Mouse (Mus musculus): ENCODE measurements around the gene Fbxw16.
"Not testable (repeated sequence)": the region's sequence is repeated elsewhere in the genome, so short reads cannot be mapped to it uniquely, and the experiment has no call there.

DNA sequence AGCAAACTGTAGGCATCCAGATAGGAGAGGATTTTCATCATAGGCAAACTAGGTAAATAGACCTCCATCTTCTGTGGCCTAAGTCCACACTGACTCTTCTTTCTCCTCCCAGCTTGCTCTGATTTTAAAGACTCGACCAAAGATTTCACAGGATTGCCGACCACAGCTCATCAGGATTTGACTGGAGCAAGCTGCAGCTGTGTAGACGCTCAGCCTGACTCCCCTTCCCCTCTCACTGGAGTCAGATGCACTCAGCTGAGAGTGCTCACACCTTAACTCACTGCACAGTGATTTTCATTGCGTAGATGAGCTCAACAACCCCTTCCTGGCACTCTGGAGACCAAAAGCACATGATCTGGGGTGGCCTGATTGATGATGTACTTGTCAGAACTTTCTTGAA is 44.7 kb downstream of the Fbxw16 start, which contains the start of gene Fbxw22:
- TF ChIP-seq CTCF (conservative IDR thresholded peaks at IDR 0.05; ENCODE audit: insufficient read depth, insufficient read length, low read depth, low read length); POLR2A (IDR thresholded peaks at IDR 0.05; ENCODE audit: low read depth, low read length): not testable (repeated sequence)
